Mouse (Mus musculus) spleen, adult 2 months (tissue): ENCODE data around the gene Atp1a2.

Source experiments
- CTCF ChIP-seq: fragments of 200-500 bp; IDR thresholded peaks from 2 replicates; pipeline ENCODE4 v1.5.1; 2011; ENCODE audit warnings: mild to moderate bottlenecking, inconsistent platforms; ENCODE audit not compliant: insufficient read depth, insufficient read length, insufficient replicate concordance; ENCODE audit errors: extremely low read depth
- POLR2A ChIP-seq: fragments of 200-500 bp; IDR thresholded peaks from 2 replicates; pipeline ENCODE4 v1.6.1; 2011; ENCODE audit warnings: low read depth, low read length, inconsistent platforms

DNA sequence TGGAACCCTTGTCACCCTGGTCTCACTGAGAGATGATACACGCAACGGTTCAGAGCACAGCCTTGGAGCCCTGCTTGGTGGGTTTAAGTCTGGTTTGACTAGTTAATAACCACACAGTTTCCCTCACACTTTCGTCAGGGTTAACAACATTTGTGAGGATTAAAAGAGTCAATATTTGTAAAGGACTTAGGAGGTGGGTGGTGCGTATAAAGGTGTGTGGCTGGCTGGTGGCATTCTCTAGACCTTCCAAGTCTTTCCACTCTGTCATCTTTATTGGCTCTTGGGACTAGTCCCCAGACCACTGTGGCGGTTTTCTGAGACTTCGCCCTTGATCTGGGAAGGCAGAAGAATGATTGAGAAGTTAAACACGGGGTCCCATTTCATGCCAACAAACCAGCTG lies 47.0 kb upstream of the Atp1a2 start:
- no peak for TF ChIP-seq POLR2A
- TF ChIP-seq CTCF: no peak
